ENCODE assay signal across 22 mouse cellular contexts in genomic region chr4:148675043-148675442, GRCm38 (mm10). TPM values are rescaled to one million over a fixed set of nuclear protein-coding genes. Genes with fewer than 3 reads are reported as not detected.
DNase-seq lines count a peak whose midpoint lies in the region; ATAC-seq and TF ChIP-seq lines count a peak whose summit lies in the region.
"Had no signal": no experiment of that assay in that cellular context is flagged by ENCODE, and none has a peak within 500 bp of the region (broad histone marks: within the 10 kb centered on the region; RNA-seq: fewer than 3 reads in every experiment).

No protein-coding gene starts in this region.

- WGBS in heart, embryonic 13.5 days = 48% methylated on average over 7 of the region's 7 CpGs
- WGBS in heart, adult 2 months = 44% methylated on average over 7 of the region's 7 CpGs
- 54% methylated on average over 7 of the region's 7 CpGs for WGBS in midbrain, embryonic 10.5 days
- 41% methylated on average over 7 of the region's 7 CpGs for WGBS in midbrain, embryonic 16.5 days
- WGBS in liver, embryonic 11.5 days = 44% methylated on average over 7 of the region's 7 CpGs

- DNase-seq in heart, adult 2 months = no peak
- DNase-seq in midbrain, embryonic 10.5 days (ENCODE audit: low spot score) = no peak
- peak; percentile 43 for DNase-seq in ZHBTc4 (ENCODE audit: low read depth, low spot score)
- DNase-seq in spleen, postnatal 36 days (ENCODE audit: low spot score in 2 of 2) = peak; percentile 56 to 61
- DNase-seq in layer of hippocampus, adult 8-10 months (ENCODE audit: low spot score in 2 of 2) = no peak
- no peak for DNase-seq in liver, embryonic 11.5 days (ENCODE audit: low spot score)
- DNase-seq: adrenal gland, postnatal 10 days; cerebellum, adult 9-11 months; heart, postnatal 14 days; layer of hippocampus, postnatal 36 days; lung, postnatal 10 days; thymus, postnatal 14 days had no signal

- no peak overlapping the region for H3K4me3 ChIP-seq in heart, embryonic 13.5 days
- H3K4me3 ChIP-seq in heart, adult 2 months = no peak overlapping the region
- H3K4me3 ChIP-seq in midbrain, embryonic 10.5 days = no peak overlapping the region
- no peak overlapping the region for H3K4me3 ChIP-seq in midbrain, embryonic 16.5 days (ENCODE audit: low read depth, low read length)
- H3K4me3 ChIP-seq in liver, embryonic 11.5 days (ENCODE audit: low read depth, low read length) = no peak overlapping the region
- H3K4me3 ChIP-seq: forebrain, embryonic 13.5 days; liver, embryonic 12.5 days; neural tube, embryonic 15.5 days had no signal

- intact Hi-C loops in heart, adult 2 months (cut with DNase I) = no loop called here

- no peak for TF ChIP-seq CTCF in heart, adult 2 months (IDR thresholded peaks at IDR 0.05)

- no peaks in the 10 kb centered on the region for H3K79me2 ChIP-seq in heart, adult 2 months (replicated peaks; ENCODE audit: control insufficient read depth, insufficient read depth, low read length)

- H3K27ac ChIP-seq in heart, embryonic 13.5 days (replicated peaks) = no peak overlapping the region
- no peak overlapping the region for H3K27ac ChIP-seq in heart, adult 2 months
- 0 out of 2 replicates have a peak overlapping the region, but pooled peaks have one; percentile 68 for H3K27ac ChIP-seq in midbrain, embryonic 10.5 days (replicated peaks)
- no peak overlapping the region for H3K27ac ChIP-seq in midbrain, embryonic 16.5 days (ENCODE audit: low read length)
- no peak overlapping the region for H3K27ac ChIP-seq in liver, embryonic 11.5 days (ENCODE audit: low read depth, low read length)
- H3K27ac ChIP-seq: forebrain, embryonic 13.5 days; liver, embryonic 12.5 days; neural tube, embryonic 15.5 days had no signal

- no peak for TF ChIP-seq POLR2A in heart, adult 2 months (IDR thresholded peaks at IDR 0.05; ENCODE audit: insufficient read depth, low read depth, low read length)

- no peaks in the 10 kb centered on the region for H3K9me3 ChIP-seq in heart, embryonic 13.5 days
- no peaks in the 10 kb centered on the region for H3K9me3 ChIP-seq in midbrain, embryonic 10.5 days (replicated peaks)
- H3K9me3 ChIP-seq in midbrain, embryonic 16.5 days (replicated peaks; ENCODE audit: control insufficient read depth, low read length, poor library complexity, severe bottlenecking) = no peaks in the 10 kb centered on the region
- H3K9me3 ChIP-seq in liver, embryonic 11.5 days (ENCODE audit: control insufficient read depth, low read length) = no peaks in the 10 kb centered on the region
- H3K9me3 ChIP-seq: forebrain, embryonic 13.5 days; liver, embryonic 12.5 days; neural tube, embryonic 15.5 days had no signal

- ATAC-seq in heart, embryonic 13.5 days (ENCODE audit: extremely low read depth, insufficient number of reproducible peaks, low FRiP score, low TSS enrichment) = no peak
- no peak for ATAC-seq in midbrain, embryonic 16.5 days
- no peak for ATAC-seq in liver, embryonic 11.5 days (replicated peaks; ENCODE audit: low FRiP score)
- ATAC-seq: forebrain, embryonic 13.5 days; hindbrain, embryonic 16.5 days; liver, embryonic 12.5 days had no signal

- no peak for TF ChIP-seq EP300 in heart, adult 2 months (IDR thresholded peaks at IDR 0.05; ENCODE audit: insufficient read depth, low read depth, low read length)

- H3K36me3 ChIP-seq in heart, embryonic 13.5 days = no peaks in the 10 kb centered on the region
- H3K36me3 ChIP-seq in heart, adult 2 months (ENCODE audit: control insufficient read depth, insufficient read depth, low read length) = no peaks in the 10 kb centered on the region
- H3K36me3 ChIP-seq in midbrain, embryonic 10.5 days = no peaks in the 10 kb centered on the region
- no peaks in the 10 kb centered on the region for H3K36me3 ChIP-seq in midbrain, embryonic 16.5 days (ENCODE audit: control insufficient read depth, insufficient read depth, low read length)
- no peaks in the 10 kb centered on the region for H3K36me3 ChIP-seq in liver, embryonic 11.5 days (ENCODE audit: control insufficient read depth, insufficient read depth, low read length)
- H3K36me3 ChIP-seq: liver, embryonic 12.5 days; neural tube, embryonic 15.5 days had no signal

- H3K4me1 ChIP-seq in heart, embryonic 13.5 days = peaks cover 48% of the 10 kb centered on the region
- H3K4me1 ChIP-seq in heart, adult 2 months (ENCODE audit: control insufficient read depth, insufficient read depth, low read length) = peaks cover 8% of the 10 kb centered on the region; the same call in 1 of the 2 replicates
- peaks cover 30% of the 10 kb centered on the region for H3K4me1 ChIP-seq in midbrain, embryonic 10.5 days
- H3K4me1 ChIP-seq in midbrain, embryonic 16.5 days (ENCODE audit: control insufficient read depth, insufficient read depth, low read length) = peaks cover 7% of the 10 kb centered on the region; the same call in 1 of the 2 replicates
- H3K4me1 ChIP-seq in liver, embryonic 11.5 days (replicated peaks; ENCODE audit: control insufficient read depth, insufficient read depth, low read length) = peaks cover 36% of the 10 kb centered on the region

- H3K27me3 ChIP-seq in heart, embryonic 13.5 days (replicated peaks) = no peaks in the 10 kb centered on the region
- no peaks in the 10 kb centered on the region for H3K27me3 ChIP-seq in heart, adult 2 months (ENCODE audit: control insufficient read depth, insufficient read depth, low read length)
- peaks cover 22% of the 10 kb centered on the region for H3K27me3 ChIP-seq in midbrain, embryonic 10.5 days (ENCODE audit: low read depth, poor library complexity, severe bottlenecking)
- H3K27me3 ChIP-seq in midbrain, embryonic 16.5 days (ENCODE audit: control insufficient read depth, insufficient read depth, low read depth, low read length) = no peaks in the 10 kb centered on the region
- no peaks in the 10 kb centered on the region for H3K27me3 ChIP-seq in liver, embryonic 11.5 days (replicated peaks; ENCODE audit: control insufficient read depth, insufficient read depth, low read length)
- H3K27me3 ChIP-seq: forebrain, embryonic 13.5 days; neural tube, embryonic 15.5 days had no signal

- H3K4me2 ChIP-seq in heart, embryonic 13.5 days = no peak overlapping the region
- H3K4me2 ChIP-seq in midbrain, embryonic 16.5 days (ENCODE audit: low read length) = no peak overlapping the region
- no peak overlapping the region for H3K4me2 ChIP-seq in liver, embryonic 11.5 days
- H3K4me2 ChIP-seq: forebrain, embryonic 13.5 days; liver, embryonic 12.5 days; neural tube, embryonic 15.5 days had no signal

- peak overlapping the region; percentile 34 for H3K9ac ChIP-seq in heart, embryonic 13.5 days
- H3K9ac ChIP-seq in heart, adult 2 months (ENCODE audit: low read depth, low read length) = no peak overlapping the region
- H3K9ac ChIP-seq in midbrain, embryonic 16.5 days (ENCODE audit: low read depth, low read length) = no peak overlapping the region
- no peak overlapping the region for H3K9ac ChIP-seq in liver, embryonic 11.5 days (ENCODE audit: low read depth, low read length)
- H3K9ac ChIP-seq: forebrain, embryonic 13.5 days; liver, embryonic 12.5 days; neural tube, embryonic 15.5 days had no signal

RNA-seq across cellular contexts. Expression of gene Gm572, which starts 31.9 kb away (rescaled TPM):
- 0.17 and 0.28 TPM in 2 replicates for polyA plus RNA-seq in heart, embryonic 13.5 days (2015; fragmentation: Nextera tagmentation; extraction: Ambion mirVana)
- 1 to 10 TPM; 4.5 to 5.0 TPM for total RNA-seq in heart, adult 2 months (2021)
- polyA plus RNA-seq in heart, adult 2 months (2012; rRNA removed) = 1.9 and 4.1 TPM in 2 replicates
- 0.09 TPM in 1 of 2 replicates, not detected in the other for polyA plus RNA-seq in midbrain, embryonic 10.5 days (2016; fragmentation: Nextera tagmentation; extraction: Ambion mirVana)
- polyA plus RNA-seq in midbrain, embryonic 16.5 days (2015; fragmentation: Nextera tagmentation; extraction: Ambion mirVana) = not detected in 2 replicates
- not detected for total RNA-seq in layer of hippocampus, adult 8-10 months (2022)
- polyA plus RNA-seq in liver, embryonic 11.5 days (2014; fragmentation: Nextera tagmentation; extraction: Ambion mirVana) = not detected in 2 replicates
- total RNA-seq: granulocyte monocyte progenitor cell, adult 5-6 weeks; layer of hippocampus, postnatal 36 days; left cerebral cortex, postnatal 36 days; megakaryocyte-erythroid progenitor cell, adult 5-6 weeks had no signal
- polyA plus RNA-seq: C2C12; forebrain, embryonic 13.5 days; hindbrain, embryonic 16.5 days; liver, embryonic 12.5 days; neural tube, embryonic 15.5 days had no signal

RNA-seq across cellular contexts. Expression of gene Tardbp, which starts 48.2 kb away (rescaled TPM):
- 170 and 176 TPM in 2 replicates for polyA plus RNA-seq in heart, embryonic 13.5 days (2015; fragmentation: Nextera tagmentation; extraction: Ambion mirVana)
- total RNA-seq in heart, adult 2 months (2021) = 100 to 1,000 TPM; 116 to 119 TPM
- 70.5 and 156 TPM in 2 replicates for polyA plus RNA-seq in heart, adult 2 months (2012; rRNA removed)
- polyA plus RNA-seq in midbrain, embryonic 10.5 days (2016; fragmentation: Nextera tagmentation; extraction: Ambion mirVana) = 427 and 457 TPM in 2 replicates
- 166 and 198 TPM in 2 replicates for polyA plus RNA-seq in midbrain, embryonic 16.5 days (2015; fragmentation: Nextera tagmentation; extraction: Ambion mirVana)
- 100 to 1,000 TPM; 172 to 235 (median 219) TPM for total RNA-seq in layer of hippocampus, adult 8-10 months (2022)
- 226 and 230 TPM in 2 replicates for polyA plus RNA-seq in liver, embryonic 11.5 days (2014; fragmentation: Nextera tagmentation; extraction: Ambion mirVana)

Comparison
In these comparisons a context has a peak if more than half of its experiments do, and no peak if none do; other contexts are left out.
1. DNase-seq: peak in ZHBTc4 (single experiment) and spleen, postnatal 36 days (2 of 2); none in heart, adult 2 months (0 of 2), midbrain, embryonic 10.5 days (single experiment), layer of hippocampus, adult 8-10 months (0 of 2) and liver, embryonic 11.5 days (single experiment).